Mouse (Mus musculus): ENCODE data around the gene Slc37a2. TPM values are rescaled to one million over a fixed set of nuclear protein-coding genes. Genes with fewer than 3 reads are reported as not detected.
"Not testable (repeated sequence)": the region's sequence is repeated elsewhere in the genome, so short reads cannot be mapped to it uniquely, and the experiment has no call there.

The Slc37a2 gene
- 1 to 10 TPM; 1.7 to 1.8 TPM for total RNA-seq (2021)
- long read RNA-seq, experiment 1, full-length matches to known transcripts, result 4 of 7 reads
- long read RNA-seq, experiment 1, partial matches to known transcripts, result 1 of 7 reads
- long read RNA-seq, experiment 1, other reads (novel, unspliced or antisense), result 2 of 7 reads
- long read RNA-seq, experiment 2, partial matches to known transcripts, result 0 of 1 reads
- long read RNA-seq, experiment 2, other reads (novel, unspliced or antisense), result 1 of 1 reads

GRCm38 (mm10) chr9:37255149-37255888 lies at the start of gene Slc37a2:
Gene Slc37a2 (minus strand): TSS chr9:37255738.
- peak; percentile 82 to 85 for DNase-seq (ENCODE audit: low spot score in 2 of 2)
- intact Hi-C loops (cut with DNase I), result loop anchor here (5.0 kb wide), 1 partner anchor 72 kb away; no protein-coding TSS in a partner anchor

GRCm38 (mm10) chr9:37301720-37302119 lies 46.2 kb upstream of the Slc37a2 start:
- DNase-seq (ENCODE audit: low spot score in 2 of 2), result no peak
- intact Hi-C loops (cut with DNase I), result no loop called here

GRCm38 (mm10) chr9:37300501-37300900 lies 45.0 kb upstream of the Slc37a2 start:
- DNase-seq (ENCODE audit: low spot score in 2 of 2); intact Hi-C loops (cut with DNase I): not testable (repeated sequence)

- intact Hi-C loops (cut with DNase I), result no loop called here
- no peak for DNase-seq (ENCODE audit: low spot score in 2 of 2)
These were observed 40.0 kb upstream of the Slc37a2 start for GRCm38 (mm10) chr9:37295586-37295985.

- no peak for DNase-seq (ENCODE audit: low spot score in 2 of 2)
- intact Hi-C loops (cut with DNase I), result no loop called here
These were observed 11.1 kb upstream of the Slc37a2 start for GRCm38 (mm10) chr9:37266622-37267021.

GRCm38 (mm10) chr9:37255889-37256225 lies 319 bp upstream of the Slc37a2 start:
- intact Hi-C loops (cut with DNase I), result loop anchor here (2.0 to 5.0 kb wide), 2 partner anchors 57 to 71 kb away; no protein-coding TSS in a partner anchor
- DNase-seq (ENCODE audit: low spot score in 2 of 2), result peak; percentile 70 to 73

GRCm38 (mm10) chr9:37254531-37255110 lies 917 bp downstream of the Slc37a2 start:
- intact Hi-C loops (cut with DNase I), result loop anchor here (5.0 kb wide), 1 partner anchor 73 kb away; no protein-coding TSS in a partner anchor
- no peak for DNase-seq (ENCODE audit: low spot score in 2 of 2)

- DNase-seq (ENCODE audit: low spot score in 2 of 2), result no peak
- intact Hi-C loops (cut with DNase I), result no loop called here
These were observed 4.9 kb downstream of the Slc37a2 start for GRCm38 (mm10) chr9:37250631-37251030.

GRCm38 (mm10) chr9:37249976-37250375 lies 5.6 kb downstream of the Slc37a2 start:
- DNase-seq (ENCODE audit: low spot score in 2 of 2), result no peak
- intact Hi-C loops (cut with DNase I), result no loop called here

GRCm38 (mm10) chr9:37248381-37248906 lies 7.1 kb downstream of the Slc37a2 start:
- peak in 1 of 2 experiments; percentile 34 for DNase-seq (ENCODE audit: low spot score in 2 of 2)
- intact Hi-C loops (cut with DNase I), result no loop called here

GRCm38 (mm10) chr9:37247429-37247828 lies 8.1 kb downstream of the Slc37a2 start:
- DNase-seq (ENCODE audit: low spot score in 2 of 2), result peak; percentile 63 to 71
- intact Hi-C loops (cut with DNase I), result no loop called here

GRCm38 (mm10) chr9:37245810-37246209 lies 9.7 kb downstream of the Slc37a2 start:
- no peak for DNase-seq (ENCODE audit: low spot score in 2 of 2)
- intact Hi-C loops (cut with DNase I), result no loop called here

- DNase-seq (ENCODE audit: low spot score in 2 of 2), result no peak
- intact Hi-C loops (cut with DNase I), result no loop called here
These were observed 10.1 kb downstream of the Slc37a2 start for GRCm38 (mm10) chr9:37245404-37245803.

- no peak for DNase-seq (ENCODE audit: low spot score in 2 of 2)
- intact Hi-C loops (cut with DNase I), result no loop called here
These were observed 10.9 kb downstream of the Slc37a2 start for GRCm38 (mm10) chr9:37244600-37244999.

- intact Hi-C loops (cut with DNase I), result no loop called here
- DNase-seq (ENCODE audit: low spot score in 2 of 2), result no peak
These were observed 12.8 kb downstream of the Slc37a2 start for GRCm38 (mm10) chr9:37242764-37243163.

- intact Hi-C loops (cut with DNase I), result no loop called here
- no peak for DNase-seq (ENCODE audit: low spot score in 2 of 2)
These were observed 19.4 kb downstream of the Slc37a2 start for GRCm38 (mm10) chr9:37235951-37236737.

- no peak for DNase-seq (ENCODE audit: low spot score in 2 of 2)
These were observed 23.0 kb downstream of the Slc37a2 start for GRCm38 (mm10) chr9:37232201-37233195.

GRCm38 (mm10) chr9:37230486-37231195 lies 24.9 kb downstream of the Slc37a2 start:
- DNase-seq (ENCODE audit: low spot score in 2 of 2), result no peak
- intact Hi-C loops (cut with DNase I), result loop anchor here (1.0 to 5.0 kb wide), 2 partner anchors 53 to 258 kb away; no protein-coding TSS in a partner anchor

More at GRCm38 (mm10) chr9:37232201-37233195, 23.0 kb downstream of the Slc37a2 start:
- intact Hi-C loops (cut with DNase I), result loop anchor here (5.0 kb wide), 1 partner anchor 260 kb away; no protein-coding TSS in a partner anchor

Measured in left cerebral cortex, postnatal 14 days (tissue).